Mouse (Mus musculus) heart, embryonic 10.5 days (tissue): ENCODE measurements around the gene Abcg2. TPM values are rescaled to one million over a fixed set of nuclear protein-coding genes. Genes with fewer than 3 reads are reported as not detected.

Experiments
- DNase-seq: peaks from one replicate; pipeline ENCODE4 v3.0.0-alpha.2; 2017; ENCODE audit warnings: low spot score
- H3K27ac ChIP-seq: fragments of 300-500 bp; sonication (generic); 2 replicates; pipeline ENCODE4 v1.5.1; 2016; ENCODE audit warnings: mild to moderate bottlenecking
- H3K27me3 ChIP-seq: fragments of 300-500 bp; sonication (generic); 2 replicates; pipeline ENCODE4 v1.6.1; 2016; ENCODE audit warnings: mild to moderate bottlenecking; ENCODE audit not compliant: poor library complexity, insufficient read depth, severe bottlenecking
- H3K36me3 ChIP-seq: fragments of 300-500 bp; sonication (generic); 2 replicates; pipeline ENCODE4 v1.6.1; 2016; ENCODE audit warnings: mild to moderate bottlenecking, moderate library complexity
- H3K4me1 ChIP-seq: fragments of 300-500 bp; sonication (generic); 2 replicates; pipeline ENCODE4 v1.6.1; 2016; ENCODE audit warnings: mild to moderate bottlenecking
- H3K4me3 ChIP-seq: fragments of 300-500 bp; sonication (generic); 2 replicates; pipeline ENCODE4 v1.5.1; 2016; ENCODE audit warnings: mild to moderate bottlenecking, moderate library complexity
- H3K9me3 ChIP-seq: fragments of 300-500 bp; sonication (generic); 2 replicates; pipeline ENCODE4 v1.6.1; 2016; ENCODE audit warnings: mild to moderate bottlenecking, moderate library complexity
- WGBS: fragments of 180-500 bp; shearing (Covaris S2); methylation state at CpG from one replicate; pipeline ENCODE4 v1.1.7; 2016; 5-methylcytosine and 5-hydroxymethylcytosine counted together
- polyA plus RNA-seq: library from polyadenylated mRNA; unstranded; fragments of >200 nt; fragmentation: Nextera tagmentation; extraction: Ambion mirVana; gene quantifications from 2 replicates; pipeline ENCODE4 v1.2.1, GENCODE M21; 2016

Gene Abcg2
- polyA plus RNA-seq, 1 experiment from 2014 or later: 90.6 TPM

DNA sequence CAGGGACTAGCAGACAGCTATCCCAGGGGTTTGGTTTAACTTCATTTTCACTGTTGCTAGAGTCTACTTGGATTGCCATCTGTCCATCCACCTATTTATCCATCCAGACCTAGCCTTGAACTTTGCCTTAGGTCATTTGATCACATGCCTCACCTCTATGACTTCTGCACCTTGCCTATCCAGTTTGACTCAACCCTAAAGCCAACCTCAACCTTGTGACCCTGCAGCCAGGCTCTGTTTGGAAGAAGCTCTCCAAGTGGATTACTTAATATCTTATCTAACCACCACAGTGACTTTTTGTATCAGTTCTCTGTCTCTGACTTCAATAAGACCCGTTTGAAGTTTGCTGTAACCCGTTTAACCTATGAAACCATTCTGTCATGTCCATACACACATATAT lies 149.5 kb downstream of the Abcg2 start:
- no peak overlapping the region for H3K27ac ChIP-seq
- no peak overlapping the region for H3K4me3 ChIP-seq
- WGBS: 61% methylated on average over 2 of the region's 2 CpGs
- H3K9me3 ChIP-seq: no peaks in the 10 kb centered on the region
- no peaks in the 10 kb centered on the region for H3K4me1 ChIP-seq
- no peaks in the 10 kb centered on the region for H3K27me3 ChIP-seq
- H3K36me3 ChIP-seq: no peaks in the 10 kb centered on the region
- DNase-seq: no peak

GRCm38 (mm10) chr6:58735090-58735489 lies 150.8 kb downstream of the Abcg2 start:
- 43% methylated on average over 1 of the region's 1 CpGs for WGBS
- no peak for DNase-seq
- Histone ChIP-seq H3K4me1 (no peaks in the 10 kb centered on the region), H3K27me3 (no peaks in the 10 kb centered on the region), H3K9me3 (no peaks in the 10 kb centered on the region), H3K36me3 (no peaks in the 10 kb centered on the region), H3K27ac (no peak overlapping the region), H3K4me3 (no peak overlapping the region)

Other genes with a start within 250 kb of the Abcg2 start
- gene Vmn1r30, start 141.1 kb upstream of the Abcg2 start, polyA plus RNA-seq: not detected in 2 replicates
- gene Vmn1r31, start 109.2 kb upstream of the Abcg2 start, polyA plus RNA-seq: not detected in 2 replicates
- 9.1 and 17.3 TPM in 2 replicates for gene Herc3, start 246.9 kb downstream of the Abcg2 start, polyA plus RNA-seq